Mouse (Mus musculus) thymus, adult 2 months (tissue): ENCODE results near the gene Pde4d.

Source experiments
- CTCF ChIP-seq: fragments of 200-500 bp; IDR thresholded peaks from 2 replicates; pipeline ENCODE4 v1.5.1; 2012; ENCODE audit warnings: mild to moderate bottlenecking, control low read depth, low read length, moderate library complexity, borderline replicate concordance; ENCODE audit not compliant: control insufficient read depth, poor library complexity, insufficient read depth; ENCODE audit errors: extremely low read depth
- POLR2A ChIP-seq: fragments of 200-500 bp; IDR thresholded peaks from 2 replicates; pipeline ENCODE4 v1.6.1; 2012; ENCODE audit warnings: mild to moderate bottlenecking, low read length, control low read depth, moderate library complexity; ENCODE audit not compliant: control insufficient read depth, poor library complexity, insufficient read depth; ENCODE audit errors: extremely low read depth

GRCm38 (mm10) chr13:108956059-108956458 is 506.3 kb downstream of the Pde4d start:
- TF ChIP-seq CTCF (no peak), POLR2A (no peak)
